Mouse (Mus musculus): ENCODE measurements around the gene Flrt3.

DNA sequence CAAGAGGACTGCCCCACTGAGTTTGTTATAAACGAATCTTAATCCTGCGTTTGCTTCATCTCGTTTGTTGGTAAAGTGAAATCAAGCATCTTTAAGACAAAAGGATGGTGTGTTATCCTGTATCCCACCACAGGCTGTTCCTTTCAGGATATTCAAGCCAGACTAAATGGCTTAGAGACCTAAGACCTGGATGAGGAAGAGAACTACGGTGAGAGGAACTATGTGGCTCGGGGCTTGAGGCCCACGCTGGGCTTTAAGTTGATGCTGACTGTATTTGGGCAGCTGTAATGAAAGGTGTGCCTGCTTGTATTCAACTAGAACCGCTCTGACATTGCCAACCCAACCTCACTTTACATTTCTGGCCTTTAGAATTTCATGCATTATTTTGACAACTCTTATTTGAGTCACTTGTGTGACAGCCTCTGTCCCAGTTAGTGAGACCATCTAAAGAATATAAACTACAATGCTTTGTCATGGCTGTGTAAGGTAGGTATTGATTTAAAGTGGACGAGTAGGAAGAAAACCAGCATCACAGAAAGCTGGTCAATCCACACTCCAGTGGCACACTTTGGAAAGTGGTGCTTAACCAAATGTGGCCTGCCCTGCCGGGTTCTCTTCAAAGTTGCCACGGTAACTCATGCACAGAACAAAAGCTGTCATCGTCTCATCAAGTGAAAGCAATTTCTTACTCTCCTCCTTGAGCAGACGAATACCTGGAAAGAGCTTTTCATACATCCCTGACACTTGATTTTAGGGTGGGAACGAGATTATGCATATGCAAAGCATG is 3.8 kb downstream of the Flrt3 start:
- TF ChIP-seq EP300 (IDR thresholded peaks at IDR 0.05; ENCODE audit: low read depth): no peak
- no peak for TF ChIP-seq CTCF (IDR thresholded peaks at IDR 0.05; ENCODE audit: low read depth)

Measured in liver, postnatal 0 days (tissue).